Mouse (Mus musculus): Measurements from ENCODE around the gene Prrt4.

DNA sequence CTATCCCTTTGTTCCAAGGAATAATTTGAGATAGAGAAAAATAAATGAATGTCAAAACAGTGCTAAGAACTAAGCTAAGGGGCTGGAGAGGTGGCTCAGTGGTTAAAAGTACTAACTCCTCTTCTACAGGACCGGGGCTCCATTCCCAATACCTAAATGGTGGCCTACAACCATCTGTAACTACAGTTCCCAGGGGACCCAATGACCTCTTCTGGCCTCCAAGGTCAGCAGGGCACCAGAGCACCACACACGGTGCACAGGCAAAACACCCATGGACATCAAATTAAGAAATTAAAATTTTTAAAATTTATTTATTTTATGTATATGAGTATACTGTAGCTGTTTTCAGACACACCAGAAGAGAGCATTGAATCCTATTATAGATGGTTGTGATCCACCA lies 18.6 kb downstream of the Prrt4 start:
- TF ChIP-seq POLR2A (IDR thresholded peaks at IDR 0.05; ENCODE audit: low read depth, low read length) (no peak), CTCF (IDR thresholded peaks at IDR 0.05; ENCODE audit: extremely low read depth, insufficient read depth, insufficient read length, insufficient replicate concordance) (no peak)
